Mouse (Mus musculus): Measurements from ENCODE around the gene Mep1a.

The Mep1a gene

DNA sequence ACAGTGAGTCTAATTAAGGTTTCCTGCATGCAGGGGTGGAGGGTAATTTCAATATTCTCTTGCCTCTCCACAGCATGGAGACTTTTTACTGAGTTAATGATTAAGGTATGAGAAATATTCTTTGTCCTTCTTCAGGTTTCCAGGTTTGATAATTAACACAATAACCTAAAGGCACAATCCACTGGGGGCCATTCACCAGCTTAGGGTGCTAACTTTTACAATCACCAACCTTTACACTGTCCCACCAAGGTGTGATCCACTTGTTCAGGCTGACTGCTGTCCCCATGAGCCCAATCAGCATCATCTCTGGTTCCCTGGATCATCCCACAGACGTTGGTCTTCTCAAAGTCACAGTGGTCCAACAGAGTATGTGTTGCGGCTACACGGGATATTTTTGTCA is 16.6 kb downstream of the Mep1a start:
- no peak for DNase-seq (ENCODE audit: low read depth, low spot score)

DNA sequence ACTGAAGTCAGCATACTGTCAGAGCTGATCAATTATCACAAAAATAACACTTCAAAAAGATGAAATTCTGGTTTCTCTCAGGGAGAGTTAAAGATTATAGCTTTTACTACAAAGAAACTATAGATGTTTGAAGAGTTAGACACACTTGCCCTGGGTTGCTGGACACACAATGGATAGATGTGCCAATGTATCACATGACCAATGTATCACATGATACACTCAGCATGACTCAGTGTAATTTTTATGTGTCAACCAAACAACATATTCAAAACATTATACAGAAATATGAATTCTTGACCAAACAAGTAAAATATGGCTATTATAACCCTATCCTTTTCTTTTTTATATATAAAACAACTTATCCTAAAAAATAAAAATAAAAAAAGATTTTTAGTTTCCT is 25.0 kb downstream of the Mep1a start:
- no peak for DNase-seq (ENCODE audit: low read depth, low spot score)

DNA sequence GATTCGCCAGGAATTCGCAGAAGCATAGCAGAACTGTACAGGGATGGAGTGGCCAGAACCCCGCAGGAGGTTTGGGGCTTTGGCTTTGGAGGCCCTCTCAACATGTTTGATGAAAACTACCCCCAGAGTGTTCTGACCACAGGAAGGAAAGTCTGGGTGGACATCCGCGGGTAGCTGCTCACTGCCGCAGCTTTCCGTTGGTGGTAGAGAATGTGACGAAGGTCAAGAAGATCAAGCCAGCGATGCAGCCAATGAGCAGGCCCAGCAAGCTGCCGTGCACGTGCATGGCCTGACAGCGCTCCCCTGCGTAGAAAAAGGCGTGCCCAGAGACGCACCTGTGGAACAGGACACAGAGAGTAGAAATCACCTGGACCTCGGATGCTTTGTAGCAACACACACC is 27.8 kb downstream of the Mep1a start:
- DNase-seq (ENCODE audit: low read depth, low spot score), result no peak

DNA sequence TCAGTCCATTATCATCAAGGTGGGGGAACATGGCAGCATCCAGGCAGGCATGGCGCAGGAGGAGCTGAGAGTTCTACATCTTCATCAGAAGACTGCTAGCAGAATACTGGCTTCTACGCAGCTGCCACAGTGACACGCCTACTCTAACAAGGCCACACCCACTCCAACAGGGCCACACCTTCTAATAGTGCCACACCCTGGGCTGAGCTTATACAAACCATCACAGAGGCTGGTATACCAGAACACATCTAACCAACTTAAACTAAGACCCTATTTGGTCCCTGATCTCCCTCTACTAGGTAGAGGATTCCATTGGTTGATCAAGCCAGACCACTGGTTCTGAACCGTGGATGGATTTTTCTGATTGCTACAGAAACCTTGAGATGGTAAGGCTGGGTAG is 30.1 kb downstream of the Mep1a start:
- DNase-seq (ENCODE audit: low read depth, low spot score), result no peak

DNA sequence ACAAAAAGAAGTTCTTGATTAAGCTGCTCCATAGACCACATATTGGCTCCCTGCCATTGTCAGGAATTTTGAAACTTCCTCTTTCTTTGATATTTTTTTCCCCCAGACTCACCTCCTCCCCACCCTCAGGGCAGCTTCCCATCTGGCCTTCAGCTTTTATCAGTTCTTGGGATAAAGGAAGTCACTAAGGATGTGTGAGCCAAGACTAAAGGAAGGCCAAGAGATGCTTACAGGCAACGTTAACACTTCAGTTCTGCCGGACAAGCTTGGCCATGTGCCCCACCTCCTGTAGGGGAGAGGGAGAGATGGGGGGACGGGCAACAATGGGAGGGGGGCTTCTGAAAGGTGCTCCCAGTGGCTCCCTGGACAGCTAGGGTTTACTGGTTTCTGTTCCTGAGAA is 32.6 kb downstream of the Mep1a start:
- no peak for DNase-seq (ENCODE audit: low read depth, low spot score)

DNA sequence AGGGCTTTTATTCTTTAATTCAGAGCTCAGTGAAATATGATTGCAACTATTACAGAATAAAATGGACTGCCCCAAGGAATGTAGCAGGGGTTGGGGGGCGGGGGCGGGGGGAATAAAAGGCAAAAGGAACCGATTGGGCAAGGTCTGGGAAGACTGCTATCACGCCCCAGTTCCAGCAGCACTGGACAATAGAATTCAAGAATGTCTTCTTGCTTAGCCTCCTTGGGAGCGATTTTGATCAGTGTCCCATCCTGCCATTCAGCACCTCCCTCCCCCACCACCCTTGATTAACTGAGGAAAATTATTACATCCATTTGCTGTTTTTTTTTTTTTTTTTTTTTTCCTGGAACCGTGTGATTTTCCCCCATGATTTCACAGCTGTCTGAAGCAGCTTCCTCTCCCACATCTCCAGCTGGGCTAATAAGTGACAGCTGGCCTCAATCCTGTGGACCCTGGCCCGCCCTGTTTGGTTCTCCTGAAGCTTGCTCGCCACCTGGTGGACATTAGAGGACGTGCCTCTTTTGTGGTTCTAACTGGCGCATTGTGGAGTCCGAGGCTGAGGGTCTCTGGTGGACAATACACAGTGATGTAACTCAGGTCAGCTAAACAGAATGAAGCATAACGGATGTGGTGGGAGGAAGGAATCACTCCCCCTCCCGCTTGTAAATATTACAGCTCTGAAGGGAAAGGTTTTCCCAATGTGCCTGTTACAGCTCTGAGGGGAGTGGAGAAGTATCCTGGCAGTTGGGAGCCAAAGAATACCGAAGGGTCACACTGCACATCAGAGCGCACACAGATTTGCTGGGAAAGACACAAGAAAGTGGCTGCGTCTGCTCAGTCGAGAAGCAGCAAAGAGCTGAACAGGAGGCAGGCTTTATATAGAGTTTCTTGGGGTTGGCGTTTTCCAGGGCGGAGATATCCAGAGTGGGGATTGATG is 42.1 kb downstream of the Mep1a start:
- peak; percentile 91 for DNase-seq (ENCODE audit: low read depth, low spot score)

DNA sequence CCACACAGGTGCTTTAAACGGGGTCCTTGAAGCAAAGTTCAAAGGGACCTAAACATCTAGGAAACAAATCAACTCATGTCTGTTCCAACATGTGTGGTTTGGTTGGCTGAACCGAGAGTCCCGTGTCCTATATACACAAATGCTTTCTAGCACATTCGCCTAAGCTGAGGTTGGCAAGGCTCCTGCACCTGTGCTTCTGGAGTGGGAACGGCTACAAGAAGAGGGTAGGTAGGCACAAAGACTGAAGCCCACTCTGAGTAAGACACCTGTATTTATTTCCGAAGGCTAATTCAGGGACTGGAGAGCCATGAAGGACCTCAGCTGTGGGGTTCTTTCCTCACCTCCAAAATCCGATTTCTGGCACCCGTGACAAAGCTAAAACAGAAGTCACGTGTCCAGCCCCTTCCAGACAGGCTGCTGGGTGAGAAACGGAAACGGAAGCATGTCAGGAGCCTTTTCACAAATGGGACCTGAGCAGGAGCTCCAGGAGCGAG is 42.8 kb downstream of the Mep1a start:
- no peak for DNase-seq (ENCODE audit: low read depth, low spot score)

DNA sequence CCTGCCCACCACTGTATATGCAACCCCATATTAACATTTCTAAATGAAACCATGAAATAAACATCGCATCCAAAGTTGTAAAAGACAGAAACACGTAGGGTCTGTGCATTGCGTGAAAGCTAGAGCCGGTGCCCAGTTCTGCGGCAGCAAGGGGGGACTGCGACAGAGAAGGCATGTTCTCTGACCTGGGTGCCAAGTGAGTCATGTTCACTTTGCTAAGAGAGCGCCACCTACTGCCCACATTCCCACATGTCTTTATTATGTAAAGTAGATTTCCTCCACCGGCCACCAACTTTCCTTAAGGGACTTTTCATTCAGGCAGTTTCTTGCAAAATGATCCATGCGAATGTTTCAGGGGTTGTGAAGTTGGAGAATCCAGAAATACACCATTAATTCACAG is 44.0 kb downstream of the Mep1a start:
- peak; percentile 79 for DNase-seq (ENCODE audit: low read depth, low spot score)

DNA sequence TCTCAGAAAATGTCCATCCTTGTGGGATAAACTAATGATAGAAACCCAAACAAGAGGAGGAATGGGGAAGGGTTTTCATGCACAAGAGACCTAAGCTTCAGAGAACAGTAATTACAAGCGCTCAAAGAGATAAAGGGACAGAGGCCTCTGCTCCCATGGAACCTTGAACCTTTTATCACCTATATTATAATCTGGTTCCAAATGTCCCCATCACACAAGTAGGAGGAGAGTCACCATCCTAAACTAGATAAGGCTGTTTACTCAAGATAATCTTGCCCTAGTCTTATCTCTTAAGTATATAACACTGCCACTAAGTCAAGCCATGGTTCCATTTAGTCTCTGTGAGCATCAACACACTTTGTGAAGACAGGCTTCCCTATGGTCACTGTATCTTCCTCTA is 51.4 kb downstream of the Mep1a start:
- DNase-seq (ENCODE audit: low read depth, low spot score), result no peak

DNA sequence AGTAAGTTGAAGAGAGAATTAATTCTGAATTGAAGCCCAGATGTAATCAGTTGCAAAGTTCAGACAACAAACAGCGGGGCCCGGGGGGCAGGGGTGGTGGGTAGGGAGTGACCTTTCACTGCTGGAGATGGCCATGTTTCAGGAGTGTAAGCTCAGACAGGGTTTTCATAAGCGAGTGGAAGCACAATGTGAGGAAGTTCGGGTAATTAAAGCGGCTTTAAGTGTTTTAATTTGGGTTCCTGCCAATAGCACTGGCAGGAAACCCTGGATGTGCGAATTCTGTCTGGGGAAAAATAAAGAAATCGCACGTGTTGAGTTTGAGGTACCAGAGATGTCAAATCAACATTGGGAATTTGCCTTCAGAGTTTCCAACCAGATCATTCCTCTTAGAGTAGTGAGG is 68.1 kb downstream of the Mep1a start:
- DNase-seq (ENCODE audit: low read depth, low spot score), result no peak

DNA sequence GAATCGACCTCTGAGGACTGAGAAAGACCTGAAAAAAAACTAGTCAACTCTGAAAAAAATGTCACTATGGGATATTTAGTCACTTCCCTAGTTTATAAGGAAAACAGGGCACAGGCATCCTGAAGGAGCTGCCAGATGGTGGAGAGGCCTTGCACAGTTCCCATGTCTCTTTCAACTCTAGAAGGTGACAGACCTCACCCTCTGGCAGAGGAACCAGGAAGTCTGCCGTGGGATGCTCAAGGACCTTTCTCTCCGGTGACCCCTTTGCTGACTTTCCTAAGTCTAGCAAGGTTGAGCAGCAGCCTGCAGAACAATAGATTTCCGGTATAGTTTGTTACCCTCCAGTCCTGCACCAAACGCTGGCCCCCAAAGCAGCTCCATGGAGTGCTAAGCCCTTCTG is 70.9 kb downstream of the Mep1a start:
- DNase-seq (ENCODE audit: low read depth, low spot score), result peak; percentile 4

Measured in mesoderm, embryonic 11.5 days (tissue).